Mouse (Mus musculus) cerebellum, adult 9-10 months (tissue): ENCODE results near the gene Vmn1r36.
"Not testable (repeated sequence)": the region's sequence is repeated elsewhere in the genome, so short reads cannot be mapped to it uniquely, and the experiment has no call there.

ENCODE experiments used
- DNase-seq: peaks from one replicate; pipeline ENCODE4 v3.0.0; 2022

Gene Vmn1r36

DNA sequence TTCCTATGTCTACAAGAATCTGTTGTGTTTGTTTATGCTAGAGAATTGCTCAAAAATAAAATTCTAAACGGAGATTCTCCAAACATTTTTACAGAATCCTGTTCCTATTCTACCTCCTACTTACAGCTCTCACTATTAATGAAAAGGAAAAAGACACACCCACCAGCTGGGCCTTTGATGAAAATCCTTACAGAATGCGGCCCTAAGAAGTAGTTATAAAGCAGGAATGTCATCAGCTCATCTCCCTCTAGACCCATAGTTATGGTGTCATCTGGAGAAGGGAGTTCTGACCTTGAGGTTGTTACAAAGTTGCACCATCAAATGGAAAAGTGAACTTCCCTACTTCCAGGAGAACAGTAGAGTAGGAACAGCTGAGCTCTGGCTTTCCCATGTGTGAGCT is at the start of gene Vmn1r36:
Vmn1r36 (minus strand) TSS at position 101 of the 400 bp plus-strand sequence.
- DNase-seq, result not testable (repeated sequence)

DNA sequence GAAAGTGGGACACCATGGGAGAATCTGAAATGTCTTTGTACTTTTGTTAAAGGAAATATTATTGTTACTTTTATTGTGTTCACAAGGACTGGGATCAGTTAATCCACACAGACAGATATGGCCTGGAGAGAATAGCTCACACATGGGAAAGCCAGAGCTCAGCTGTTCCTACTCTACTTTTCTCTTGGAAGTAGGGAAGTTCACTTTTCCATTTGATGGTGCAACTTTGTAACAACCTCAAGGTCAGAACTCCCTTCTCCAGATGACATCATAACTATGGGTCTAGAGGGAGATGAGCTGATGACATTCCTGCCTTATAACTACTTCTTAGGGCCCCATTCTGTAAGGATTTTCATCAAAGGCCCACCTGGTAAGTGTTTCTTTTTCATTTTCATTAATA is 10.1 kb upstream of the Vmn1r36 start, which contains the start of gene Vmn1r37:
Vmn1r37 (plus strand) TSS at position 301 of the 400 bp plus-strand sequence.
- DNase-seq, result not testable (repeated sequence)

DNA sequence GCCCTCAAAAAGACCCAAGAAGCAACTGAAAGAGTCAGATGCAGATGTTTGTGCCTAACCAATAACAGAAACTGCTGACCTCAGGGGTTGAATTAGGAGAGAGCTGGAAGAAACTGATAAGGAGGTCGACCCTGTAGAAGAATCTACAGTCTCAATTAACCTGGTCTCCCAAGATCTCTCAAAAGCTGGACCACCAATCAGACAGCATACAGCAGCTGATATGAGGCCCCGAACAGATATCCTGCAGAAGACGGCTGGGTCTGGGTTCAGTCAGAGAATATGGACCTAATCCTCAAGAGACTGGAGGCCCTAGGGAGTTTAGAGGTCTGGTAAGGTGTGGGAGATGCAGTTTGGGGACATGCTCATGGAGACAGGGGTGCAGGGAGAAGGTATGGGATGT is 5.1 kb downstream of the Vmn1r36 start:
- no peak for DNase-seq

DNA sequence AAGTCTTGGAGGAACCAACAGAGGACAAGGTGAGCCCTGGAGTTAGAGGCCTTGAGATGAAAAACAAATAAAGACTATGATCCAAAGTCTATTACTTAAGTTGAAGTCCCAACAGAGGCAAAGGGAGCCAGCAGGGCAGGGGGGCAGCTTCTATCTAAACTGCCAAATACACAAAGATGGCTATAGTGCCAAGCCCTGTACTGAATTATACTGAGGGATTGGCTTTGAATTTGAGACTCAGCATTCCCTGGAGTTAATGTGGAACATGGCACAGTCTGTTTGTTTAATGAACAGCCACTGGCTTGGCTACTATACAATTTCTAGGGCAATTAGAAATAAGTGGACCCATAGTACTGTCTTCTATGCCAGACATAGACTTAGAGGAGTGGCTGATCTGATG is 10.1 kb downstream of the Vmn1r36 start:
- DNase-seq, result no peak

DNA sequence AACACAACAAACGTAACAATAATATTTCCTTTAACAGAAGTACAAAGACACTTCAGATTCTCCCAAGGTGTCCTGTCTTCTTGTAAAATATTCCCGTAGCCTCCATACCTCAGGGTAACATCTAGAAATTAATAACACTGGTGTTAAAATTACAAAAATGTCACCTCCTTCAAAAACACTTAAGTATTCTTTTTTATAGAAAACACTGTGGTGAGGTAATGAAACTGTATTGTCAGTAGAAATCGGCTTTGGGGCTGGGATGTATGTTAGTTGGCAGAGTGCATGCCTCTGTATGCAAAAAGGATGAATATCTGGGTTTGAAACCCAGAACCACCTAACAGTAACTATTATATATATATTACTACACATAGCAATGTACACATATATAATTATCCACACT is 33.2 kb downstream of the Vmn1r36 start, which contains the start of gene Vmn1r35:
Vmn1r35 (minus strand) TSS at position 101 of the 400 bp plus-strand sequence.
- DNase-seq, result no peak
